Mouse (Mus musculus) cerebellum, adult 2 months (tissue): ENCODE results near the gene Castor2.

Experiments used
- CTCF ChIP-seq: fragments of 200-500 bp; IDR thresholded peaks from 2 replicates; pipeline ENCODE4 v1.5.1; 2011; ENCODE audit warnings: low read depth, mild to moderate bottlenecking, control low read depth, low read length, moderate library complexity, borderline replicate concordance; ENCODE audit not compliant: insufficient read depth
- POLR2A ChIP-seq: fragments of 200-500 bp; IDR thresholded peaks from 2 replicates; pipeline ENCODE4 v1.6.1; 2011; ENCODE audit warnings: low read length, control low read depth, borderline replicate concordance; ENCODE audit not compliant: insufficient read depth

GRCm38 (mm10) chr5:134123846-134124245, 24.3 kb downstream of the Castor2 start:
- TF ChIP-seq CTCF (no peak), POLR2A (no peak)
